Mouse (Mus musculus): Measurements from ENCODE around the gene Atp1a2.

Gene Atp1a2

GRCm38 (mm10) chr1:172323801-172324359 is 26.0 kb upstream of the Atp1a2 start:
- DNase-seq (ENCODE audit: low read depth) = no peak

GRCm38 (mm10) chr1:172323298-172323697 is 25.4 kb upstream of the Atp1a2 start:
- DNase-seq (ENCODE audit: low read depth) = no peak

- no peak for DNase-seq (ENCODE audit: low read depth)
Measured at GRCm38 (mm10) chr1:172322725-172323124, 24.9 kb upstream of the Atp1a2 start.

- no peak for DNase-seq (ENCODE audit: low read depth)
Measured at GRCm38 (mm10) chr1:172319921-172320411, 22.1 kb upstream of the Atp1a2 start.

- DNase-seq (ENCODE audit: low read depth) = no peak
Measured at GRCm38 (mm10) chr1:172319346-172319745, 21.5 kb upstream of the Atp1a2 start.

GRCm38 (mm10) chr1:172318424-172319035 is 20.7 kb upstream of the Atp1a2 start:
- no peak for DNase-seq (ENCODE audit: low read depth)

- DNase-seq (ENCODE audit: low read depth) = no peak
Measured at GRCm38 (mm10) chr1:172317946-172318345, 20.1 kb upstream of the Atp1a2 start.

- DNase-seq (ENCODE audit: low read depth) = no peak
Measured at GRCm38 (mm10) chr1:172317431-172317830, 19.6 kb upstream of the Atp1a2 start.

- DNase-seq (ENCODE audit: low read depth) = no peak
Measured at GRCm38 (mm10) chr1:172314911-172315310, 17.0 kb upstream of the Atp1a2 start.

GRCm38 (mm10) chr1:172313613-172314411 is 15.9 kb upstream of the Atp1a2 start:
- DNase-seq (ENCODE audit: low read depth) = no peak

- DNase-seq (ENCODE audit: low read depth) = no peak
Measured at GRCm38 (mm10) chr1:172312768-172313561, 15.1 kb upstream of the Atp1a2 start.

- DNase-seq (ENCODE audit: low read depth) = peak; percentile 73
Measured at GRCm38 (mm10) chr1:172311921-172312767, 14.3 kb upstream of the Atp1a2 start.

GRCm38 (mm10) chr1:172311248-172311906 is 13.5 kb upstream of the Atp1a2 start:
- DNase-seq (ENCODE audit: low read depth) = no peak

GRCm38 (mm10) chr1:172309699-172310398 is 12.0 kb upstream of the Atp1a2 start:
- DNase-seq (ENCODE audit: low read depth) = peak; percentile 94

- no peak for DNase-seq (ENCODE audit: low read depth)
Measured at GRCm38 (mm10) chr1:172308409-172308808, 10.5 kb upstream of the Atp1a2 start.

- no peak for DNase-seq (ENCODE audit: low read depth)
Measured at GRCm38 (mm10) chr1:172307936-172308335, 10.1 kb upstream of the Atp1a2 start.

- DNase-seq (ENCODE audit: low read depth) = no peak
Measured at GRCm38 (mm10) chr1:172306885-172307284, 9.0 kb upstream of the Atp1a2 start.

GRCm38 (mm10) chr1:172306196-172306595 is 8.3 kb upstream of the Atp1a2 start:
- no peak for DNase-seq (ENCODE audit: low read depth)

- no peak for DNase-seq (ENCODE audit: low read depth)
Measured at GRCm38 (mm10) chr1:172305635-172306034, 7.8 kb upstream of the Atp1a2 start.

GRCm38 (mm10) chr1:172305153-172305552 is 7.3 kb upstream of the Atp1a2 start:
- no peak for DNase-seq (ENCODE audit: low read depth)
